Mouse (Mus musculus) MEL (cell line): Measurements from ENCODE around the gene Tspan13.

Experiments
- CTCF ChIP-seq, 3 experiments: IDR thresholded peaks in 2 of 3; conservative IDR thresholded peaks in 1 of 3; 2 replicates each; pipeline ENCODE4 v1.5.1; 2011 to 2012; ENCODE audit warnings: low read length in 3 of 3, low read depth in 2 of 3, mild to moderate bottlenecking in 2 of 3, improper control_type of control experiment in 1 of 3, inconsistent platforms in 1 of 3, mixed read lengths in 1 of 3, moderate library complexity in 1 of 3; ENCODE audit not compliant: control insufficient read depth in 1 of 3, insufficient read depth in 1 of 3, poor library complexity in 1 of 3, severe bottlenecking in 1 of 3
- E2F4 ChIP-seq: IDR thresholded peaks from 2 replicates; pipeline ENCODE4 v1.6.1; 2011; ENCODE audit warnings: low read depth, low read length, improper control_type of control experiment, borderline replicate concordance
- JUND ChIP-seq: IDR thresholded peaks from 2 replicates; pipeline ENCODE4 v1.6.1; 2011; ENCODE audit warnings: low read depth, mild to moderate bottlenecking, improper control_type of control experiment, low read length
- KAT2A ChIP-seq: conservative IDR thresholded peaks from 2 replicates; pipeline ENCODE4 v1.6.1; 2012; ENCODE audit warnings: low read depth, low read length, improper control_type of control experiment, inconsistent platforms
- MAZ ChIP-seq: IDR thresholded peaks from 2 replicates; pipeline ENCODE4 v1.6.1; 2012; ENCODE audit warnings: low read depth, mild to moderate bottlenecking, inconsistent platforms, low read length, improper control_type of control experiment
- MEF2A ChIP-seq: IDR thresholded peaks from 2 replicates; pipeline ENCODE4 v1.6.1; 2014; ENCODE audit warnings: low read depth, mild to moderate bottlenecking, inconsistent platforms, low read length, improper control_type of control experiment; ENCODE audit not compliant: poor library complexity, insufficient replicate concordance, severe bottlenecking; ENCODE audit errors: extremely low read depth
- NELFE ChIP-seq: IDR thresholded peaks from 2 replicates; pipeline ENCODE4 v1.6.1; 2011; ENCODE audit warnings: low read depth, low read length, improper control_type of control experiment
- POLR2A ChIP-seq, 2 experiments: IDR thresholded peaks; 2 replicates each; pipeline ENCODE4 v1.6.1; 2011 to 2012; ENCODE audit warnings: low read length in 2 of 2, mild to moderate bottlenecking in 2 of 2, control low read depth in 1 of 2, improper control_type of control experiment in 1 of 2, low read depth in 1 of 2, moderate library complexity in 1 of 2; ENCODE audit not compliant: control insufficient read depth in 1 of 2, insufficient read depth in 1 of 2, poor library complexity in 1 of 2
- POLR2AphosphoS5 ChIP-seq: IDR thresholded peaks from 2 replicates; pipeline ENCODE4 v1.6.1; 2012; ENCODE audit warnings: low read depth, borderline replicate concordance, mild to moderate bottlenecking, inconsistent platforms, low read length, moderate library complexity, mixed read lengths
- SIN3A ChIP-seq: IDR thresholded peaks from 2 replicates; pipeline ENCODE4 v1.6.1; 2012; ENCODE audit warnings: low read length, improper control_type of control experiment, inconsistent platforms
- TAL1 ChIP-seq: IDR thresholded peaks from 2 replicates; pipeline ENCODE4 v1.6.1; 2012; ENCODE audit warnings: mild to moderate bottlenecking, inconsistent platforms, low read length, moderate library complexity, mixed read lengths
- TBP ChIP-seq: IDR thresholded peaks from 2 replicates; pipeline ENCODE4 v1.8.0; 2011; ENCODE audit warnings: low read depth, low read length, improper control_type of control experiment
- USF1 ChIP-seq: IDR thresholded peaks from 2 replicates; pipeline ENCODE4 v1.6.1; 2014; ENCODE audit warnings: low read depth, mild to moderate bottlenecking, inconsistent platforms, low read length, improper control_type of control experiment, moderate library complexity
- ZMIZ1 ChIP-seq: IDR thresholded peaks from 2 replicates; pipeline ENCODE4 v1.6.1; 2012; ENCODE audit warnings: low read depth, mild to moderate bottlenecking, inconsistent platforms, low read length, improper control_type of control experiment, moderate library complexity

- TF ChIP-seq CTCF (IDR thresholded peaks at IDR 0.05 in 2 of 3, conservative IDR thresholded peaks at IDR 0.05 in 1 of 3; ENCODE audit: control insufficient read depth in 1 of 3, insufficient read depth in 1 of 3, low read depth in 2 of 3, low read length in 3 of 3, poor library complexity in 1 of 3, severe bottlenecking in 1 of 3) (no peak), KAT2A (no peak), POLR2A (IDR thresholded peaks at IDR 0.05; ENCODE audit: control insufficient read depth in 1 of 2, insufficient read depth in 1 of 2, low read depth in 1 of 2, low read length in 2 of 2, poor library complexity in 1 of 2) (no peak), MEF2A (no peak), E2F4 (no peak), JUND (no peak), SIN3A (no peak), TBP (no peak), POLR2AphosphoS5 (no peak), USF1 (no peak), TAL1 (no peak), MAZ (no peak), NELFE (no peak), ZMIZ1 (no peak)
Observed at GRCm38 (mm10) chr12:35994098-35994497, 48.2 kb downstream of the Tspan13 start.
